20 mouse cellular contexts compared by ENCODE assay signal in genomic region chr9:45854136-45854535, GRCm38 (mm10). TPM values are rescaled to one million over a fixed set of nuclear protein-coding genes. Genes with fewer than 3 reads are reported as not detected.
DNase-seq lines count a peak whose midpoint lies in the region; TF ChIP-seq lines count a peak whose summit lies in the region.
"Had no signal": no experiment of that assay in that cellular context is flagged by ENCODE, and none has a peak within 500 bp of the region (broad histone marks: within the 10 kb centered on the region; RNA-seq: fewer than 3 reads in every experiment).

No protein-coding gene starts in this region.

- H3K27me3 ChIP-seq in limb, embryonic 10.5 days (ENCODE audit: low read depth, poor library complexity, severe bottlenecking), result no peaks in the 10 kb centered on the region
- H3K27me3 ChIP-seq: heart, embryonic 12.5 days; heart, embryonic 15.5 days; hindbrain, embryonic 13.5 days had no signal

- no peak for TF ChIP-seq POLR2A in bone marrow, adult 2 months (IDR thresholded peaks at IDR 0.05; ENCODE audit: borderline replicate concordance, control insufficient read depth, low read depth, low read length)

- no peaks in the 10 kb centered on the region for H3K9me3 ChIP-seq in limb, embryonic 10.5 days (replicated peaks)
- H3K9me3 ChIP-seq: heart, embryonic 12.5 days; heart, embryonic 15.5 days; hindbrain, embryonic 10.5 days; hindbrain, embryonic 13.5 days had no signal

- WGBS in bone marrow, adult 2 months, result 35% methylated on average over 1 of the region's 1 CpGs
- WGBS in limb, embryonic 10.5 days, result 92% methylated on average over 1 of the region's 1 CpGs

- 0 out of 2 replicates have a peak overlapping the region, but pooled peaks have one; percentile 27 for H3K27ac ChIP-seq in bone marrow, adult 2 months (ENCODE audit: control insufficient read depth, insufficient read depth, low read depth, low read length, poor library complexity)
- no peak overlapping the region for H3K27ac ChIP-seq in limb, embryonic 10.5 days
- H3K27ac ChIP-seq: heart, embryonic 15.5 days; hindbrain, embryonic 10.5 days; hindbrain, embryonic 13.5 days had no signal

- peaks cover 52% of the 10 kb centered on the region for H3K36me3 ChIP-seq in limb, embryonic 10.5 days

- H3K4me1 ChIP-seq in bone marrow, adult 2 months (ENCODE audit: control insufficient read depth, insufficient read depth, low read length), result peaks cover 12% of the 10 kb centered on the region
- H3K4me1 ChIP-seq in limb, embryonic 10.5 days, result 0 out of 2 replicates have a peak, but pooled peaks cover 3% of the 10 kb centered on the region

- no peak overlapping the region for H3K4me3 ChIP-seq in bone marrow, adult 2 months (replicated peaks; ENCODE audit: control insufficient read depth, low read depth, low read length)
- H3K4me3 ChIP-seq in limb, embryonic 10.5 days, result no peak overlapping the region
- H3K4me3 ChIP-seq: heart, embryonic 12.5 days; heart, embryonic 15.5 days; hindbrain, embryonic 10.5 days; hindbrain, embryonic 13.5 days had no signal

- DNase-seq in layer of hippocampus, adult 9-11 months, result peak; percentile 62
- no peak for DNase-seq in layer of hippocampus, postnatal 14 days (ENCODE audit: low spot score in 2 of 2)
- DNase-seq in brain, adult 2 months (ENCODE audit: low read depth, low spot score), result peak; percentile 67
- no peak for DNase-seq in limb, embryonic 10.5 days (ENCODE audit: low spot score)
- no peak for DNase-seq in frontal cortex, postnatal 25 days (ENCODE audit: low spot score in 2 of 2)
- DNase-seq: adrenal gland, adult 2 months; adrenal gland, postnatal 14 days; cerebellum, adult 18-20 months; cerebellum, adult 9-11 months; cerebellum, postnatal 25 days; forebrain, postnatal 0 days; gastrocnemius, postnatal 25 days; heart, adult 18-20 months; heart, postnatal 10 days; heart, postnatal 36 days had no signal

- TF ChIP-seq CTCF in bone marrow, adult 2 months (IDR thresholded peaks at IDR 0.05; ENCODE audit: control insufficient read depth, insufficient read depth, low read length), result no peak

RNA-seq across cellular contexts. Expression of gene Bace1, which starts 15.8 kb away (rescaled TPM):
- 100 to 1,000 TPM in 1 of 2 experiments, 10 to 100 TPM in 1; 96.6 to 101 TPM for total RNA-seq in layer of hippocampus, postnatal 14 days (2021)
- 4.9 and 5.3 TPM in 2 replicates for polyA plus RNA-seq in bone marrow, adult 2 months (2011; ENCODE audit: insufficient read depth, insufficient read length, low replicate concordance, missing spikeins)
- polyA plus RNA-seq in limb, embryonic 10.5 days (2016; fragmentation: Nextera tagmentation; extraction: Ambion mirVana), result 20.3 and 22.1 TPM in 2 replicates

RNA-seq across cellular contexts. Expression of gene Cep164, which starts 25.6 kb away (rescaled TPM):
- 10 to 100 TPM; 15.5 to 15.8 TPM for total RNA-seq in layer of hippocampus, postnatal 14 days (2021)
- polyA plus RNA-seq in bone marrow, adult 2 months (2011; ENCODE audit: insufficient read depth, insufficient read length, low replicate concordance, missing spikeins), result 21.4 and 33.7 TPM in 2 replicates
- 22.0 and 24.1 TPM in 2 replicates for polyA plus RNA-seq in limb, embryonic 10.5 days (2016; fragmentation: Nextera tagmentation; extraction: Ambion mirVana)

RNA-seq across cellular contexts. Expression of gene Pcsk7, which starts 52.2 kb away (rescaled TPM):
- 10 to 100 TPM; 22.6 to 28.4 TPM for total RNA-seq in layer of hippocampus, postnatal 14 days (2021)
- polyA plus RNA-seq in bone marrow, adult 2 months (2011; ENCODE audit: insufficient read depth, insufficient read length, low replicate concordance, missing spikeins), result 10.1 and 24.5 TPM in 2 replicates
- 17.3 and 23.5 TPM in 2 replicates for polyA plus RNA-seq in limb, embryonic 10.5 days (2016; fragmentation: Nextera tagmentation; extraction: Ambion mirVana)

RNA-seq across cellular contexts. Expression of gene Rnf214, which starts 52.6 kb away (rescaled TPM):
- total RNA-seq in layer of hippocampus, postnatal 14 days (2021), result 10 to 100 TPM; 67.0 to 67.2 TPM
- 27.9 and 30.3 TPM in 2 replicates for polyA plus RNA-seq in bone marrow, adult 2 months (2011; ENCODE audit: insufficient read depth, insufficient read length, low replicate concordance, missing spikeins)
- polyA plus RNA-seq in limb, embryonic 10.5 days (2016; fragmentation: Nextera tagmentation; extraction: Ambion mirVana), result 52.0 and 61.2 TPM in 2 replicates

Comparison
In these comparisons a context has a peak if more than half of its experiments do, and no peak if none do; other contexts are left out.
1. DNase-seq: peak in layer of hippocampus, adult 9-11 months (single experiment) and brain, adult 2 months (single experiment); none in layer of hippocampus, postnatal 14 days (0 of 2), limb, embryonic 10.5 days (single experiment) and frontal cortex, postnatal 25 days (0 of 2).